Mouse (Mus musculus) retina, postnatal 7 days (tissue): Measurements from ENCODE around the gene Net1.
"Not testable (repeated sequence)": the region's sequence is repeated elsewhere in the genome, so short reads cannot be mapped to it uniquely, and the experiment has no call there.

ENCODE experiments used
- DNase-seq: peaks from one replicate; pipeline ENCODE4 v3.0.0-alpha.2; 2012; ENCODE audit warnings: low read depth, low spot score

Net1 gene

GRCm38 (mm10) chr13:3833644-3834043, 84.4 kb downstream of the Net1 start:
- not testable (repeated sequence) for DNase-seq

DNA sequence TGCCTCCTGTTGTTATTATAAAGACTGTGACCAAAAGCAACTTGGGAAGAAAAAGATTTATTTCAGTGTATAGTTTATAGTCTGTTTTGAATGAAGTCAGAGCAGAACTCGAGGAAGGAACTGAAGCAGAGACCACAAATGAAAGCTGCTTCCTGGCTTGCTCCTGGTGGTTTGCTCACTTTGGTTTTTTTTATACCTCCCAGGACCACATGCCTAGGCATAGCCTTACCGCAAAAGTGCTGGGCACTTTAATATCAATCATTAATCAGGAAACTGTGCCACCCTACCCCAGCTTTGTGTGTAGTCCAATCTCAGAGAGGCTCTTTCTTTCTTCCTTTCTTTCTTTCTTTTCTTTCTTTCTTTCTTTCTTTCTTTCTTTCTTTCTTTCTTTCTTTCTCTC, 85.6 kb downstream of the Net1 start:
- no peak for DNase-seq
